16 mouse cellular contexts compared by ENCODE assay signal in genomic region chr11:80291004-80291403, GRCm38 (mm10). TPM values are rescaled to one million over a fixed set of nuclear protein-coding genes. Genes with fewer than 3 reads are reported as not detected.
DNase-seq lines count a peak whose midpoint lies in the region; ATAC-seq and TF ChIP-seq lines count a peak whose summit lies in the region.
"Had no signal": no experiment of that assay in that cellular context is flagged by ENCODE, and none has a peak within 500 bp of the region (broad histone marks: within the 10 kb centered on the region; RNA-seq: fewer than 3 reads in every experiment).

No protein-coding gene starts in this region.

- TF ChIP-seq CTCF in layer of hippocampus, adult 2 months (conservative IDR thresholded peaks at IDR 0.05): peak; percentile 56

- peak; percentile 14 for DNase-seq in CD4-positive, CD25-positive, alpha-beta regulatory T cell, adult 2 months (ENCODE audit: low read depth, low spot score)
- DNase-seq in layer of hippocampus, adult 2 months (ENCODE audit: low spot score in 2 of 2): no peak
- no peak for DNase-seq in layer of hippocampus, postnatal 14 days (ENCODE audit: low spot score in 2 of 2)
- DNase-seq in 3T3-L1 (ENCODE audit: low read depth, low spot score): peak; percentile 26
- peak; percentile 86 for DNase-seq in ZHBTc4 (ENCODE audit: low read depth, low spot score)
- DNase-seq: cerebellum, adult 9-11 months; kidney, postnatal 10 days; liver, embryonic 13.5 days; lung, postnatal 36 days; thymus, adult 18-20 months had no signal

- no peak overlapping the region for H3K4me3 ChIP-seq in layer of hippocampus, adult 2 months
- H3K4me3 ChIP-seq: liver, embryonic 13.5 days; midbrain, embryonic 12.5 days had no signal

- no peak for ATAC-seq in CD4-positive, CD25-positive, alpha-beta regulatory T cell, adult 4 months
- no peak for ATAC-seq in activated CD4-positive, CD25-positive, alpha-beta regulatory T cell, adult 4 months
- ATAC-seq in frontal cortex, adult (ENCODE audit: low TSS enrichment): no peak
- ATAC-seq: forebrain, embryonic 15.5 days; inflammation-experienced regulatory T-cells, adult 6 months had no signal

- H3K27ac ChIP-seq in layer of hippocampus, adult 2 months: no peak overlapping the region
- H3K27ac ChIP-seq: liver, embryonic 13.5 days had no signal

RNA-seq across cellular contexts. Expression of gene Rhbdl3, which starts 9.7 kb away (rescaled TPM):
- polyA plus RNA-seq in CD4-positive, CD25-positive, alpha-beta regulatory T cell, adult 4 months (2017; shearing (Covaris generic)): 1 to 10 TPM in 1 of 2 experiments, under 1 TPM in 1; 0.82 to 1.6 TPM
- 10 to 100 TPM; 27.2 to 27.6 TPM for total RNA-seq in layer of hippocampus, adult 2 months (2021)
- total RNA-seq in layer of hippocampus, postnatal 14 days (2021): 10 to 100 TPM; 28.0 to 28.9 TPM
- under 1 TPM; 0.17 to 0.48 TPM for polyA plus RNA-seq in activated CD4-positive, CD25-positive, alpha-beta regulatory T cell, adult 4 months (2017; shearing (Covaris generic))

Comparison
In these comparisons a context has a peak if more than half of its experiments do, and no peak if none do; other contexts are left out.
1. DNase-seq: peak in CD4-positive, CD25-positive, alpha-beta regulatory T cell, adult 2 months (single experiment), 3T3-L1 (single experiment) and ZHBTc4 (single experiment); none in layer of hippocampus, adult 2 months (0 of 2) and layer of hippocampus, postnatal 14 days (0 of 2).